Mouse (Mus musculus) E14TG2a.4 (cell line): ENCODE data around the gene Lamtor1.
"Not testable (repeated sequence)": the region's sequence is repeated elsewhere in the genome, so short reads cannot be mapped to it uniquely, and the experiment has no call there.

Source experiments
- H3K27me3 ChIP-seq: 2 replicates; pipeline ENCODE4 v1.6.1; 2014; ENCODE audit warnings: low read length, control low read depth; ENCODE audit not compliant: insufficient read depth
- H3K36me3 ChIP-seq: 2 replicates; pipeline ENCODE4 v1.6.1; 2014; ENCODE audit warnings: low read length, control low read depth; ENCODE audit not compliant: insufficient read depth
- H3K4me1 ChIP-seq: replicated peaks from 2 replicates; pipeline ENCODE4 v1.6.1; 2014; ENCODE audit warnings: low read depth, low read length, control low read depth
- H3K4me3 ChIP-seq: replicated peaks from 2 replicates; pipeline ENCODE4 v1.5.1; 2014; ENCODE audit warnings: mild to moderate bottlenecking, low read length
- H3K9me3 ChIP-seq: 2 replicates; pipeline ENCODE4 v1.6.1; 2014; ENCODE audit warnings: low read length, control low read depth
- CTCF ChIP-seq: conservative IDR thresholded peaks from 2 replicates; pipeline ENCODE4 v1.5.1; 2014; ENCODE audit warnings: low read length
- NANOG ChIP-seq: IDR thresholded peaks from 2 replicates; pipeline ENCODE4 v1.6.1; 2014; ENCODE audit warnings: borderline replicate concordance, low read length, mixed read lengths
- POU5F1 ChIP-seq: IDR thresholded peaks from 2 replicates; pipeline ENCODE4 v1.6.1; 2014; ENCODE audit warnings: low read length, borderline replicate concordance

Lamtor1 gene

GRCm38 (mm10) chr7:101906696-101907095, 992 bp downstream of the Lamtor1 start:
- Histone ChIP-seq H3K9me3 (0 out of 2 replicates have a peak, but pooled peaks cover 5% of the 10 kb centered on the region), H3K36me3 (peaks cover 59% of the 10 kb centered on the region), H3K27me3 (no peaks in the 10 kb centered on the region), H3K4me1 (peaks cover 51% of the 10 kb centered on the region), H3K4me3 (peak overlapping the region; percentile 92)
- no peak for TF ChIP-seq NANOG

- Histone ChIP-seq H3K9me3 (no peaks in the 10 kb centered on the region), H3K36me3 (peaks cover 64% of the 10 kb centered on the region), H3K4me3 (peak overlapping the region; percentile 92; the same call in 1 of the 2 replicates), H3K27me3 (no peaks in the 10 kb centered on the region), H3K4me1 (peaks cover 50% of the 10 kb centered on the region)
- TF ChIP-seq CTCF, result no peak
- TF ChIP-seq POU5F1, result no peak
- TF ChIP-seq NANOG, result no peak
These were observed 2.7 kb downstream of the Lamtor1 start for GRCm38 (mm10) chr7:101908367-101908766.

GRCm38 (mm10) chr7:101910138-101910537, 4.4 kb downstream of the Lamtor1 start:
- TF ChIP-seq NANOG, result no peak
- no peak for TF ChIP-seq POU5F1
- TF ChIP-seq CTCF, result no peak
- H3K9me3 ChIP-seq, result no peaks in the 10 kb centered on the region
- peaks cover 81% of the 10 kb centered on the region for H3K36me3 ChIP-seq
- H3K4me3 ChIP-seq, result no peak overlapping the region
- H3K27me3 ChIP-seq, result no peaks in the 10 kb centered on the region
- H3K4me1 ChIP-seq, result peaks cover 44% of the 10 kb centered on the region

GRCm38 (mm10) chr7:101911982-101912381, 6.3 kb downstream of the Lamtor1 start:
- no peak for TF ChIP-seq NANOG
- no peak for TF ChIP-seq POU5F1
- TF ChIP-seq CTCF, result peak; percentile 61
- H3K36me3 ChIP-seq, result peaks cover 81% of the 10 kb centered on the region
- H3K4me3 ChIP-seq, result no peak overlapping the region
- no peaks in the 10 kb centered on the region for H3K27me3 ChIP-seq
- peaks cover 39% of the 10 kb centered on the region for H3K4me1 ChIP-seq
- H3K9me3 ChIP-seq, result no peaks in the 10 kb centered on the region

- H3K36me3 ChIP-seq, result peaks cover 24% of the 10 kb centered on the region
- TF ChIP-seq CTCF (peak; percentile 84), POU5F1 (no peak), NANOG (no peak)
These were observed 12.4 kb downstream of the Lamtor1 start for GRCm38 (mm10) chr7:101918071-101918470.

DNA sequence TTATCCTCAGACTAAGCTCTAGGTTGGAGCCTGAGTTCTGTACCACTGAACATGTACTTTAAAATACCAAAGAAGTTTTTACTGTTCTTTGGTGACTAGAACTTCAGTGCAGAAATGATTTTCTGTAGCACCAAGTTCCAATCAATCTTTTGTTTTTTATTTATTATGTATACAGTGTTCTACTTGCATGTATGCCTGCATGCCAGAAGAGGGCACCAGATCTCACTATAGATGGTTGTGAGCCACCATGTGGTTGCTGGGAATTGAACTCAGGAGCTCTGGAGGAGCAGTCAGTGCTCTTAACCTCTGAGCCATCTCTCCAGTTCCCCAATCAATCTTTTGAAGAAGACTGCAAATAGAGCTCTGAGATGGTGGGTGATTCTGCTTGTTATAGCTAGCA, 20.2 kb downstream of the Lamtor1 start:
- not testable (repeated sequence) for H3K36me3 ChIP-seq, H3K4me3 ChIP-seq, H3K9me3 ChIP-seq, H3K27me3 ChIP-seq
- peak; percentile 36 for TF ChIP-seq CTCF
- H3K4me1 ChIP-seq, result peaks cover 17% of the 10 kb centered on the region

More at GRCm38 (mm10) chr7:101918071-101918470, 12.4 kb downstream of the Lamtor1 start:
- no peaks in the 10 kb centered on the region for H3K9me3 ChIP-seq
- H3K4me3 ChIP-seq, result no peak overlapping the region
- H3K27me3 ChIP-seq, result no peaks in the 10 kb centered on the region
- H3K4me1 ChIP-seq, result peaks cover 16% of the 10 kb centered on the region

GRCm38 (mm10) chr7:101928093-101928492, 22.4 kb downstream of the Lamtor1 start:
- Histone ChIP-seq H3K36me3 (peaks cover 13% of the 10 kb centered on the region), H3K4me3 (no peak overlapping the region), H3K9me3 (no peaks in the 10 kb centered on the region), H3K4me1 (peaks cover 20% of the 10 kb centered on the region), H3K27me3 (no peaks in the 10 kb centered on the region)
- TF ChIP-seq CTCF, result no peak
- TF ChIP-seq POU5F1, result no peak
- TF ChIP-seq NANOG, result no peak

DNA sequence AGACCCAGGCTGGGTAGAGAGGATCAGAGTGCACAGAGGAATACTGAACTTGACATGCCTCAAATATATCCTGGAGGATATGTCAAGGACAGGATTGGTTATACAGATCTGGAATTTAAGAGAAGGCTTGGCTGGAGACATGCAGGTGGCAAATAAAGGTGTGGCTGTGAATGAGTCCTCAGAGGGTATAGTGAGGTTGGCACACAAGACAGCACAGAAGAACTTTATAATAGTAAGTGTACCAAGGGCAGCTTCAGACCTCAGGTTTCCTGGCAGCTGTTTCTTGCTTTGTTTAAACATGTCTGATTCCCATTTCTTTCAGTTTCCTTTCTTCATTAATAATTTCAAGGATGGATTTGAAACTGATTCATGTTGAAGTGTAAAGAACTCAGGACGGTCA, 26.8 kb downstream of the Lamtor1 start:
- Histone ChIP-seq H3K4me3 (peak overlapping the region; percentile 91; the same call in 1 of the 2 replicates), H3K9me3 (no peaks in the 10 kb centered on the region), H3K4me1 (peaks cover 47% of the 10 kb centered on the region), H3K36me3 (peaks cover 37% of the 10 kb centered on the region), H3K27me3 (no peaks in the 10 kb centered on the region)
- no peak for TF ChIP-seq NANOG
- no peak for TF ChIP-seq POU5F1
- TF ChIP-seq CTCF, result no peak

DNA sequence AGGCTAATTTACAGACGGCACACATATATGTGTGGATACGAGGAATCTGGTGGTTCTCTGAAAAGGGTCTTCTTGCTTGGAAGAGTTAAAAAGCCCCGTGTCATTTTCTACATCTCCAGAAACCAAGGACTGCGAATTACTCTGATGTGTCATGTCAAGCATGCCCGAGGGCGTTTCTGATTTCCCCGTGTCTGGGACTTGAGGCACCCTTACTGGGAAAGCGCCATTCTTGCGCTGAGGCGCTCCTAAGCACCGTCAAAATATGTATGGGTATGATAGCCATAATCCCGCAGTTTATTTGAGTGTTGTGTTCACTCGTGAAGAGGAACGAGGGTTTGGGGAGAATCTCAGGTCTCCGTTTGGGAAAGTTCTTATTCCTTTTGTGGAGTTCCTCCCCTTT, 27.6 kb downstream of the Lamtor1 start:
- Histone ChIP-seq H3K9me3 (no peaks in the 10 kb centered on the region), H3K27me3 (no peaks in the 10 kb centered on the region), H3K4me3 (peak overlapping the region; percentile 91), H3K36me3 (peaks cover 42% of the 10 kb centered on the region), H3K4me1 (peaks cover 50% of the 10 kb centered on the region)
- TF ChIP-seq CTCF (no peak), NANOG (no peak), POU5F1 (no peak)
